Mouse (Mus musculus) stomach, embryonic 16.5 days (tissue): ENCODE results near the gene Mfsd8. TPM values are rescaled to one million over a fixed set of nuclear protein-coding genes. Genes with fewer than 3 reads are reported as not detected.
A peak's percentile ranks its signal among the peaks of the same experiment; 100 is the strongest.
"Not testable (repeated sequence)": the region's sequence is repeated elsewhere in the genome, so short reads cannot be mapped to it uniquely, and the experiment has no call there.

ENCODE experiments used
- ATAC-seq: fragments of 200-750 bp; cut with Nextera tagmentation; 2 replicates; pipeline ENCODE4 v1.8.0; 2017; ENCODE audit warnings: moderate number of reproducible peaks, moderate TSS enrichment; ENCODE audit not compliant: insufficient read depth, low FRiP score
- H3K27ac ChIP-seq: fragments of 300-500 bp; sonication (generic); 2 replicates; pipeline ENCODE4 v1.5.1; 2014; ENCODE audit warnings: low read length
- H3K27me3 ChIP-seq: fragments of 300-500 bp; sonication (generic); 2 replicates; pipeline ENCODE4 v1.6.1; 2014; ENCODE audit warnings: low read length, control low read depth, mixed read lengths; ENCODE audit not compliant: control insufficient read depth, insufficient read depth
- H3K36me3 ChIP-seq: fragments of 300-500 bp; sonication (generic); 2 replicates; pipeline ENCODE4 v1.6.1; 2014; ENCODE audit warnings: low read length; ENCODE audit not compliant: control insufficient read depth, insufficient read depth
- H3K4me1 ChIP-seq: fragments of 300-500 bp; sonication (generic); 2 replicates; pipeline ENCODE4 v1.6.1; 2014; ENCODE audit warnings: low read length, control low read depth, mixed read lengths; ENCODE audit not compliant: control insufficient read depth, insufficient read depth
- H3K4me2 ChIP-seq: fragments of 300-500 bp; sonication (generic); 2 replicates; pipeline ENCODE4 v1.6.1; 2014; ENCODE audit warnings: low read depth, low read length, mixed read lengths
- H3K4me3 ChIP-seq: fragments of 300-500 bp; sonication (generic); replicated peaks from 2 replicates; pipeline ENCODE4 v1.5.1; 2014; ENCODE audit warnings: mild to moderate bottlenecking, low read length
- H3K9ac ChIP-seq: fragments of 300-500 bp; sonication (generic); 2 replicates; pipeline ENCODE4 v1.6.1; 2014; ENCODE audit warnings: low read length
- H3K9me3 ChIP-seq: fragments of 300-500 bp; sonication (generic); replicated peaks from 2 replicates; pipeline ENCODE4 v1.6.1; 2016; ENCODE audit warnings: low read length, control low read depth; ENCODE audit not compliant: control insufficient read depth
- WGBS: fragments of 180-500 bp; shearing (Covaris S2); extraction: QIAGEN DNeasy Blood & Tissue Kit; methylation state at CpG from one replicate; pipeline ENCODE4 v1.1.7; 2014; 5-methylcytosine and 5-hydroxymethylcytosine counted together
- polyA plus RNA-seq: library from polyadenylated mRNA; unstranded; fragments of >200 nt; fragmentation: Nextera tagmentation; extraction: Ambion mirVana; gene quantifications from 2 replicates; pipeline ENCODE4 v1.2.1, GENCODE M21; 2015

Mfsd8 gene
- polyA plus RNA-seq: 6.1 and 6.9 TPM in 2 replicates

GRCm38 (mm10) chr3:40846473-40846956 is at the start of gene Mfsd8:
Mfsd8 (minus strand) TSS chr3:40846886.
- H3K27me3 ChIP-seq, H3K4me1 ChIP-seq, H3K36me3 ChIP-seq, H3K9me3 ChIP-seq: not testable (repeated sequence)
- WGBS: under 1% methylated on average over 39 of the region's 39 CpGs
- H3K27ac ChIP-seq: peak within 1 kb of the TSS; percentile 58
- peak; percentile 99 for ATAC-seq
- H3K9ac ChIP-seq: peak within 1 kb of the TSS; percentile 70
- H3K4me3 ChIP-seq: peak within 1 kb of the TSS; percentile 60
- peak within 1 kb of the TSS; percentile 65 for H3K4me2 ChIP-seq

DNA sequence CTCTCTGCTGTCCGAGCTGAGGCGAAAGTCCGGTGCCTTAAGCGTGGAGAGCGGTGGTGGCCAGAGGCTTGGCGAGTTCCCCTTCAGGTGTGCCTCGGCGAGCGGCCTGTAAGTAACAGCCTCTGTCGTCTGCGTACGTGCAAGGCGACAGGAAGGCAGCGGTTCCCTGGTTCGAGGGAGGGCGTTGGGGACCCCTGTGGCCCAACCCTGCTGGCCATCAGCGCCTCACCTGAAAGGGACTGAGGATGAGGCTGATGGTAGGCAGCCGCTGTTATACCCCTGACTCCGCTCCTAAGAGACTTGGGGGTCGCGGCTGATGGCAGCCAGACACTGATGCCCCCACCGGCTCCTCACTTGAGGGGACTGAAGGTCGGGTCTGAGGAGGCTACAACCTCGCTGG is 47.6 kb upstream of the Mfsd8 start:
- under 1% methylated on average over 21 of the region's 24 CpGs for WGBS
- not testable (repeated sequence) for H3K27ac ChIP-seq, H3K4me1 ChIP-seq, H3K27me3 ChIP-seq, H3K9me3 ChIP-seq, H3K36me3 ChIP-seq, ATAC-seq
- peak overlapping the region; percentile 59 for H3K4me3 ChIP-seq
- peak overlapping the region; percentile 74 for H3K9ac ChIP-seq
- peak overlapping the region; percentile 73 for H3K4me2 ChIP-seq

GRCm38 (mm10) chr3:40893816-40894258 is 47.2 kb upstream of the Mfsd8 start:
- Histone ChIP-seq H3K27ac (peak overlapping the region; percentile 66), H3K9ac (peak overlapping the region; percentile 70), H3K4me3 (peak overlapping the region; percentile 59), H3K4me2 (peak overlapping the region; percentile 60)
- H3K4me1 ChIP-seq, H3K27me3 ChIP-seq, H3K36me3 ChIP-seq, H3K9me3 ChIP-seq: not testable (repeated sequence)
- peak; percentile 100 for ATAC-seq
- WGBS: under 1% methylated on average over 33 of the region's 38 CpGs

- H3K4me3 ChIP-seq, H3K4me1 ChIP-seq, H3K27me3 ChIP-seq, H3K9ac ChIP-seq, H3K9me3 ChIP-seq, H3K27ac ChIP-seq, H3K36me3 ChIP-seq, ATAC-seq, H3K4me2 ChIP-seq: not testable (repeated sequence)
- WGBS: 90% methylated on average over 3 of the region's 3 CpGs
Observed at GRCm38 (mm10) chr3:40853123-40853738, 6.5 kb upstream of the Mfsd8 start.

- ATAC-seq, H3K4me1 ChIP-seq, H3K27ac ChIP-seq, H3K27me3 ChIP-seq, H3K4me3 ChIP-seq, H3K9ac ChIP-seq, H3K36me3 ChIP-seq, H3K9me3 ChIP-seq: not testable (repeated sequence)
- 86% methylated on average over 2 of the region's 2 CpGs for WGBS
- H3K4me2 ChIP-seq: 0 out of 2 replicates have a peak overlapping the region, but pooled peaks have one; percentile 65
Observed at GRCm38 (mm10) chr3:40847936-40848335, 1.2 kb upstream of the Mfsd8 start.

DNA sequence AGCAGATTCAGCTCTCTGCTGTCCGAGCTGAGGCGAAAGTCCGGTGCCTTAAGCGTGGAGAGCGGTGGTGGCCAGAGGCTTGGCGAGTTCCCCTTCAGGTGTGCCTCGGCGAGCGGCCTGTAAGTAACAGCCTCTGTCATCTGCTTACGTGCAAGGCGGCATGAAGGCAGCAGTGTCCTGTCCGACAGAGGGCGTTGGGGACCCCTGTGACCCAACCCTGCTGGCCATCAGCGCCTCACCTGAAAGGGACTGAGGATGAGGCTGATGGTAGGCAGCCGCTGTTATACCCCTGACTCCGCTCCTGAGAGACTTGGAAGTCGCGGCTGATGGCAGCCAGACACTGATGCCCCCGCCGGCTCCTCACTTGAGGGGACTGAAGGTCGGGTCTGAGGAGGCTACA is 332 bp upstream of the Mfsd8 start:
- Histone ChIP-seq H3K4me3 (peak overlapping the region; percentile 60), H3K4me2 (peak overlapping the region; percentile 65), H3K9ac (peak overlapping the region; percentile 67)
- H3K36me3 ChIP-seq, H3K4me1 ChIP-seq, H3K27ac ChIP-seq, ATAC-seq, H3K9me3 ChIP-seq, H3K27me3 ChIP-seq: not testable (repeated sequence)
- 2% methylated on average over 15 of the region's 21 CpGs for WGBS

DNA sequence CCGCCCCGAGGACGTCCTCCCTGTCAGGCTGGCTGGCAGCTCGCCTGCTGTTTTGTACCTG is 101 bp upstream of the Mfsd8 start, which contains the start of gene Abhd18:
TSS of gene Abhd18 (plus strand) at position 14 of the 61 bp plus-strand sequence.
- H3K36me3 ChIP-seq, H3K27me3 ChIP-seq, ATAC-seq, H3K4me1 ChIP-seq, H3K9me3 ChIP-seq: not testable (repeated sequence)
- 0% methylated on average over 2 of the region's 4 CpGs for WGBS
- peak within 1 kb of the TSS; percentile 65 for H3K4me2 ChIP-seq
- peak within 1 kb of the TSS; percentile 60 for H3K4me3 ChIP-seq
- H3K27ac ChIP-seq: peak within 1 kb of the TSS; percentile 58
- H3K9ac ChIP-seq: peak within 1 kb of the TSS; percentile 70

GRCm38 (mm10) chr3:40845521-40845920 is 1.2 kb downstream of the Mfsd8 start:
- Histone ChIP-seq H3K4me3 (peak overlapping the region; percentile 60), H3K4me2 (peak overlapping the region; percentile 54)
- H3K9me3 ChIP-seq, H3K27ac ChIP-seq, H3K9ac ChIP-seq, H3K27me3 ChIP-seq, ATAC-seq, H3K36me3 ChIP-seq, H3K4me1 ChIP-seq: not testable (repeated sequence)
- 74% methylated on average over 6 of the region's 6 CpGs for WGBS

GRCm38 (mm10) chr3:40813275-40813674 is 33.4 kb downstream of the Mfsd8 start:
- ATAC-seq: no peak
- no peaks in the 10 kb centered on the region for H3K4me1 ChIP-seq
- no peaks in the 10 kb centered on the region for H3K9me3 ChIP-seq
- H3K4me3 ChIP-seq: no peak overlapping the region
- H3K27ac ChIP-seq: no peak overlapping the region
- WGBS: 93% methylated on average over 2 of the region's 2 CpGs
- H3K9ac ChIP-seq: no peak overlapping the region
- H3K36me3 ChIP-seq: peaks cover 5% of the 10 kb centered on the region
- no peaks in the 10 kb centered on the region for H3K27me3 ChIP-seq
- H3K4me2 ChIP-seq: no peak overlapping the region

DNA sequence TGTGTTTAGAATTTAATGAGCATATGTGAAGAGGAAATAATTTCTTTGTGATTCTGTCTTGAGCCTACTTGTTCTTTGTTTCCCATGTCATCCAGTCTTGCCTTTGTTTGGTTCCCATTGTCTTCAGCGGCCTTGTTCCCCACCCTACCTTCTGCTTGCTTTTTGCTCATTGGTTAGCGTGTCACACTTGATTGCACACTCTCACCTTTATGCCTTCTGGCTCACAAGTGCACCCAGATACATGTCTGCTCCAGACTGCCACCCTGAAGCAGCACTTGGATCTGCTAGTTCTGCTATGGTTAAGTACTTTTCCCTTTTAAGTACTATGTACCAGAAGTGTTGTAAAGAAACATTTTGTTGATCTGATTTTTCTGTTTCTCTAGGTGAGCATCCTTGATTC is 36.8 kb downstream of the Mfsd8 start:
- Histone ChIP-seq H3K27me3 (no peaks in the 10 kb centered on the region), H3K9me3 (no peaks in the 10 kb centered on the region), H3K4me2 (no peak overlapping the region), H3K36me3 (peaks cover 13% of the 10 kb centered on the region), H3K4me1 (no peaks in the 10 kb centered on the region), H3K4me3 (no peak overlapping the region), H3K27ac (no peak overlapping the region), H3K9ac (no peak overlapping the region)
- no peak for ATAC-seq
- WGBS: 72% methylated on average over 2 of the region's 2 CpGs
